Mouse (Mus musculus): Measurements from ENCODE around the gene Ddx25. TPM values are rescaled to one million over a fixed set of nuclear protein-coding genes. Genes with fewer than 3 reads are reported as not detected.

Ddx25 gene
- polyA plus RNA-seq, 1 experiment from 2014 or later = 21.0 TPM

- H3K36me3 ChIP-seq (ENCODE audit: control insufficient read depth, insufficient read depth, low read length) = 0 out of 2 replicates have a peak, but pooled peaks cover 8% of the 10 kb centered on the region
Observed at GRCm38 (mm10) chr9:35544666-35545065, 13.7 kb downstream of the Ddx25 start.

GRCm38 (mm10) chr9:35543099-35543860 lies 15.0 kb downstream of the Ddx25 start:
- Histone ChIP-seq H3K27ac (ENCODE audit: low read depth, low read length) (no peak overlapping the region), H3K27me3 (replicated peaks; ENCODE audit: control insufficient read depth, insufficient read depth, low read length) (no peaks in the 10 kb centered on the region), H3K9me3 (replicated peaks; ENCODE audit: control insufficient read depth, low read length) (no peaks in the 10 kb centered on the region), H3K36me3 (ENCODE audit: control insufficient read depth, insufficient read depth, low read length) (0 out of 2 replicates have a peak, but pooled peaks cover 7% of the 10 kb centered on the region), H3K9ac (ENCODE audit: low read length) (no peak overlapping the region), H3K4me3 (ENCODE audit: low read depth, low read length) (no peak overlapping the region), H3K4me1 (ENCODE audit: control insufficient read depth, insufficient read depth, low read length) (no peaks in the 10 kb centered on the region), H3K4me2 (ENCODE audit: low read length) (no peak overlapping the region)
- ATAC-seq (no peak), DNase-seq (ENCODE audit: low spot score) (no peak)
- WGBS = 89% methylated on average over 14 of the region's 14 CpGs

More at GRCm38 (mm10) chr9:35544666-35545065, 13.7 kb downstream of the Ddx25 start:
- H3K9ac ChIP-seq (ENCODE audit: low read length) = no peak overlapping the region
- H3K27ac ChIP-seq (ENCODE audit: low read depth, low read length) = no peak overlapping the region
- ATAC-seq (no peak), DNase-seq (ENCODE audit: low spot score) (no peak)
- H3K4me2 ChIP-seq (ENCODE audit: low read length) = no peak overlapping the region
- H3K4me1 ChIP-seq (ENCODE audit: control insufficient read depth, insufficient read depth, low read length) = no peaks in the 10 kb centered on the region
- 86% methylated on average over 2 of the region's 2 CpGs for WGBS
- H3K9me3 ChIP-seq (replicated peaks; ENCODE audit: control insufficient read depth, low read length) = no peaks in the 10 kb centered on the region
- H3K4me3 ChIP-seq (ENCODE audit: low read depth, low read length) = no peak overlapping the region
- H3K27me3 ChIP-seq (replicated peaks; ENCODE audit: control insufficient read depth, insufficient read depth, low read length) = no peaks in the 10 kb centered on the region

- WGBS = 68% methylated on average over 6 of the region's 6 CpGs
- Histone ChIP-seq H3K4me3 (ENCODE audit: low read depth, low read length) (no peak overlapping the region), H3K4me1 (ENCODE audit: control insufficient read depth, insufficient read depth, low read length) (no peaks in the 10 kb centered on the region), H3K9ac (ENCODE audit: low read length) (no peak overlapping the region), H3K9me3 (replicated peaks; ENCODE audit: control insufficient read depth, low read length) (no peaks in the 10 kb centered on the region), H3K4me2 (ENCODE audit: low read length) (no peak overlapping the region), H3K27ac (ENCODE audit: low read depth, low read length) (no peak overlapping the region), H3K27me3 (replicated peaks; ENCODE audit: control insufficient read depth, insufficient read depth, low read length) (no peaks in the 10 kb centered on the region), H3K36me3 (ENCODE audit: control insufficient read depth, insufficient read depth, low read length) (0 out of 2 replicates have a peak, but pooled peaks cover 5% of the 10 kb centered on the region)
- ATAC-seq (no peak), DNase-seq (ENCODE audit: low spot score) (no peak)
Observed at GRCm38 (mm10) chr9:35541941-35542340, 16.4 kb downstream of the Ddx25 start.

GRCm38 (mm10) chr9:35541488-35541887 lies 16.8 kb downstream of the Ddx25 start:
- WGBS = 7% methylated on average over 6 of the region's 6 CpGs
- Histone ChIP-seq H3K4me3 (ENCODE audit: low read depth, low read length) (no peak overlapping the region), H3K4me2 (ENCODE audit: low read length) (no peak overlapping the region), H3K27me3 (replicated peaks; ENCODE audit: control insufficient read depth, insufficient read depth, low read length) (no peaks in the 10 kb centered on the region), H3K9me3 (replicated peaks; ENCODE audit: control insufficient read depth, low read length) (no peaks in the 10 kb centered on the region), H3K27ac (ENCODE audit: low read depth, low read length) (no peak overlapping the region), H3K4me1 (ENCODE audit: control insufficient read depth, insufficient read depth, low read length) (no peaks in the 10 kb centered on the region), H3K36me3 (ENCODE audit: control insufficient read depth, insufficient read depth, low read length) (0 out of 2 replicates have a peak, but pooled peaks cover 5% of the 10 kb centered on the region), H3K9ac (ENCODE audit: low read length) (no peak overlapping the region)
- ATAC-seq (peak; percentile 87), DNase-seq (ENCODE audit: low spot score) (peak; percentile 92)

- H3K4me1 ChIP-seq (ENCODE audit: control insufficient read depth, insufficient read depth, low read length) = no peaks in the 10 kb centered on the region
- H3K27ac ChIP-seq (ENCODE audit: low read depth, low read length) = no peak overlapping the region
- no peak for ATAC-seq
- WGBS = 89% methylated on average over 5 of the region's 5 CpGs
- no peak overlapping the region for H3K9ac ChIP-seq (ENCODE audit: low read length)
- H3K27me3 ChIP-seq (replicated peaks; ENCODE audit: control insufficient read depth, insufficient read depth, low read length) = no peaks in the 10 kb centered on the region
- no peak overlapping the region for H3K4me3 ChIP-seq (ENCODE audit: low read depth, low read length)
- H3K9me3 ChIP-seq (replicated peaks; ENCODE audit: control insufficient read depth, low read length) = no peaks in the 10 kb centered on the region
- no peak for DNase-seq (ENCODE audit: low spot score)
- H3K36me3 ChIP-seq (ENCODE audit: control insufficient read depth, insufficient read depth, low read length) = 0 out of 2 replicates have a peak, but pooled peaks cover 3% of the 10 kb centered on the region
- H3K4me2 ChIP-seq (ENCODE audit: low read length) = no peak overlapping the region
Observed at GRCm38 (mm10) chr9:35541024-35541423, 17.3 kb downstream of the Ddx25 start.

- H3K9ac ChIP-seq (ENCODE audit: low read length) = no peak overlapping the region
- DNase-seq (ENCODE audit: low spot score) = peak; percentile 29
- no peaks in the 10 kb centered on the region for H3K9me3 ChIP-seq (replicated peaks; ENCODE audit: control insufficient read depth, low read length)
Observed at GRCm38 (mm10) chr9:35539001-35539750, 19.2 kb downstream of the Ddx25 start.

GRCm38 (mm10) chr9:35535876-35536275 lies 22.5 kb downstream of the Ddx25 start:
- Histone ChIP-seq H3K4me1 (ENCODE audit: control insufficient read depth, insufficient read depth, low read length) (no peaks in the 10 kb centered on the region), H3K36me3 (ENCODE audit: control insufficient read depth, insufficient read depth, low read length) (no peaks in the 10 kb centered on the region), H3K9me3 (replicated peaks; ENCODE audit: control insufficient read depth, low read length) (no peaks in the 10 kb centered on the region), H3K9ac (ENCODE audit: low read length) (no peak overlapping the region), H3K4me2 (ENCODE audit: low read length) (no peak overlapping the region), H3K27ac (ENCODE audit: low read depth, low read length) (no peak overlapping the region), H3K27me3 (replicated peaks; ENCODE audit: control insufficient read depth, insufficient read depth, low read length) (0 out of 2 replicates have a peak, but pooled peaks cover 2% of the 10 kb centered on the region), H3K4me3 (ENCODE audit: low read depth, low read length) (no peak overlapping the region)
- DNase-seq (ENCODE audit: low spot score) = no peak
- ATAC-seq = no peak
- WGBS = 86% methylated on average over 4 of the region's 4 CpGs

More at GRCm38 (mm10) chr9:35539001-35539750, 19.2 kb downstream of the Ddx25 start:
- 77% methylated on average over 13 of the region's 13 CpGs for WGBS
- H3K4me2 ChIP-seq (ENCODE audit: low read length) = no peak overlapping the region
- no peaks in the 10 kb centered on the region for H3K4me1 ChIP-seq (ENCODE audit: control insufficient read depth, insufficient read depth, low read length)
- no peak overlapping the region for H3K27ac ChIP-seq (ENCODE audit: low read depth, low read length)
- no peaks in the 10 kb centered on the region for H3K27me3 ChIP-seq (replicated peaks; ENCODE audit: control insufficient read depth, insufficient read depth, low read length)
- no peak for ATAC-seq
- no peak overlapping the region for H3K4me3 ChIP-seq (ENCODE audit: low read depth, low read length)
- H3K36me3 ChIP-seq (ENCODE audit: control insufficient read depth, insufficient read depth, low read length) = no peaks in the 10 kb centered on the region

GRCm38 (mm10) chr9:35535110-35535509 lies 23.2 kb downstream of the Ddx25 start:
- DNase-seq (ENCODE audit: low spot score) (peak; percentile 90), ATAC-seq (peak; percentile 94)
- Histone ChIP-seq H3K36me3 (ENCODE audit: control insufficient read depth, insufficient read depth, low read length) (no peaks in the 10 kb centered on the region), H3K27ac (ENCODE audit: low read depth, low read length) (no peak overlapping the region), H3K4me3 (ENCODE audit: low read depth, low read length) (no peak overlapping the region), H3K9me3 (replicated peaks; ENCODE audit: control insufficient read depth, low read length) (no peaks in the 10 kb centered on the region), H3K9ac (ENCODE audit: low read length) (no peak overlapping the region), H3K27me3 (replicated peaks; ENCODE audit: control insufficient read depth, insufficient read depth, low read length) (0 out of 2 replicates have a peak, but pooled peaks cover 2% of the 10 kb centered on the region), H3K4me1 (ENCODE audit: control insufficient read depth, insufficient read depth, low read length) (no peaks in the 10 kb centered on the region), H3K4me2 (ENCODE audit: low read length) (no peak overlapping the region)
- WGBS = 6% methylated on average over 2 of the region's 2 CpGs

Measured in forebrain, embryonic 14.5 days (tissue).